Mouse (Mus musculus): ENCODE measurements around the gene Bicc1.

Bicc1 gene

GRCm38 (mm10) chr10:70937450-70937849 is 222.1 kb downstream of the Bicc1 start:
- no peak for DNase-seq

GRCm38 (mm10) chr10:70936008-70936407 is 223.5 kb downstream of the Bicc1 start:
- no peak for DNase-seq

GRCm38 (mm10) chr10:70926126-70926525 is 233.4 kb downstream of the Bicc1 start:
- DNase-seq = no peak

- no peak for DNase-seq
Observed at GRCm38 (mm10) chr10:70924348-70924747, 235.2 kb downstream of the Bicc1 start.

- DNase-seq = no peak
Observed at GRCm38 (mm10) chr10:70923936-70924335, 235.6 kb downstream of the Bicc1 start.

GRCm38 (mm10) chr10:70921481-70921880 is 238.0 kb downstream of the Bicc1 start:
- no peak for DNase-seq

- DNase-seq = no peak
Observed at GRCm38 (mm10) chr10:70919851-70920250, 239.6 kb downstream of the Bicc1 start.

- no peak for DNase-seq
Observed at GRCm38 (mm10) chr10:70919031-70919663, 240.4 kb downstream of the Bicc1 start.

GRCm38 (mm10) chr10:70916697-70917096 is 242.8 kb downstream of the Bicc1 start:
- no peak for DNase-seq

GRCm38 (mm10) chr10:70915096-70915495 is 244.4 kb downstream of the Bicc1 start:
- peak; percentile 9 for DNase-seq

- DNase-seq = no peak
Observed at GRCm38 (mm10) chr10:70903936-70904335, 255.6 kb downstream of the Bicc1 start.

GRCm38 (mm10) chr10:70902751-70903485 is 256.6 kb downstream of the Bicc1 start:
- no peak for DNase-seq

GRCm38 (mm10) chr10:70901193-70901875 is 258.2 kb downstream of the Bicc1 start:
- DNase-seq = no peak

GRCm38 (mm10) chr10:70895891-70896290 is 263.6 kb downstream of the Bicc1 start:
- no peak for DNase-seq

GRCm38 (mm10) chr10:70878046-70878445 is 281.5 kb downstream of the Bicc1 start:
- no peak for DNase-seq

GRCm38 (mm10) chr10:70877631-70878030 is 281.9 kb downstream of the Bicc1 start:
- DNase-seq = no peak

- no peak for DNase-seq
Observed at GRCm38 (mm10) chr10:70876522-70876921, 283.0 kb downstream of the Bicc1 start.

- peak; percentile 9 for DNase-seq
Observed at GRCm38 (mm10) chr10:70876119-70876518, 283.4 kb downstream of the Bicc1 start.

- no peak for DNase-seq
Observed at GRCm38 (mm10) chr10:70874994-70875538, 284.4 kb downstream of the Bicc1 start.
